Mouse (Mus musculus) induced T-regulatory cell, adult 2 months (primary cell): Measurements from ENCODE around the gene Jup.
A peak's percentile ranks its signal among the peaks of the same experiment; 100 is the strongest.
"Not testable (repeated sequence)": the region's sequence is repeated elsewhere in the genome, so short reads cannot be mapped to it uniquely, and the experiment has no call there.

ENCODE experiments used
- DNase-seq: peaks from one replicate; pipeline ENCODE4 v3.0.0-alpha.2; 2012; ENCODE audit warnings: low read depth

The Jup gene

DNA sequence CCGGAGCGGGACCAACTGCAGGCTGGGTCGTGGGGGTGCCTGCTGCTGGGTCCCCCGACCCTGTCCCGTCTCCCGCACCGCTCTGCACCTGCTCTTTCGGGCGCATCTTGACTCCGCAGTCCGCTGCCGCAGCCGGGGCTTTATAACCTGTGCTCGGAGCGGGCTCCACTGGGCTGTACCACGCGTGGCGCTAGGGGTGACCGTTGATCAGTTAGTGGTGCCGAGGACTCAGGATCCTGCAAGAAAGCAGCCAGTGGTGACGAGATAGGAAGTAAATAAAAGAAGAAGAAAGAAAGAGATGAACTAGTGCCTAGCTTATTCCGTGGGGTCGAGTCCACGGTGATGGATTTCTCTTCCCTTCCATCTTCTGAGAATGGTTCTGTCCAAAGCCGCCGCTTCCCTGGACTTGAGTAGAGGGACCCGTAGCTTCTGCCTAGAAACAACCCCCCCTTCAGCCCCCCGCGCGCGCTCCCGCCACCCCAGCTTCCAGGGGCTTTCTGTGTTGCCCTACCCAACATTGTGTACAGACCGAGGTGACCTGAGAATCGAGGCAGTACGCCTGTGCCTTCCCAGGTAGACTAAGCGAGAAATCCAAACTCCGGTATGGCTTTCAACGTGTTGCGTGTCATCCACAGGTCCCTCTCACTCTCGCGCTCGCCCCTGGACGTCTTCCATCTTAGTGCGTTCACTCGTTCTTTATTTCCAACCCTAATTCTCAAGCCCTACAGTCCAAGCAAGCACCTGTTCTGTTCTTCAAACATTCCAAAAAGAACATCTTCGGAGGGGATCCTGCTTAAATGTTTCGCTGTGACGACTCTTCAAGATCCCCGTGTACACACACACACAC lies 41.4 kb downstream of the Jup start, which contains the start of gene Hap1:
TSS of gene Hap1 (minus strand) at position 157 of the 847 bp plus-strand sequence.
- peak; percentile 73 for DNase-seq

DNA sequence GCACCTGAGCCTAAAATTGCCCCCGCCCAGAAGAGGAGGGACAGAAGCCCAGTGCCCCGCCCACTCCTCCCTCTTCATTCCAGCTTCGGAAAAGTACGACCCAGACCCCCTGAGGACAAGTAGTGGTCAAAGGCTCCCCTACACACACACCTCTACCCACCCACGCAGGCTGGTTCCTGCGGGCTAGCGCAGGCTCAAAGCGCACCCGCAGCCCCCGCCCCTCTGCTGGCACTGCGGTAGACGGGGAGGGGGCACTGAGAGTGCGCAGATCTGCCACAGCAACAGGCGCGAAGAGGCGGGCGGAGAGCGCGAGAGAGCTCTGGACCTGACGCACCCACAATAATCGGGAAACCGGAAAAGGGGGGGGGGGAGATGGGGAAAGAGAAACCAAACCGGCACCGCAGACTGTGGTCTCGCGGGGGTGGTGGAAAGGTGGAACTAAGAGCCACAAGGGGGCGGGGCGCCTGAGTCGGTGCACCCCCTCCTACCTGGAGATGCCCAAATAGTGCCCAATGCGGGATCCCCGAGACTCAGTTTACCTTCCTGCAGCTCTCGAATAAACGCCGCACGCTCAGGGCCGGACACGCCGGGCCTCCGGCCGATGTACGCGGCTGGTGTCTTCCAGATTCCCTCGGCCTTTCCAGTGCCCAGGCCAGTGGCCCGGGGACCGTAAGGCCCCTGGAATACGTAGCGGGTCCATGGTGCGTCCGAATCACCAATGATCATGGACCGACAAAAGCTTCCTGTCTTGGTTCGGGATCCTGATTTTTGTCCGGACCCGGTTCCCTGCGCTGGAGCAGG lies 42.2 kb downstream of the Jup start:
- DNase-seq: peak; percentile 86

DNA sequence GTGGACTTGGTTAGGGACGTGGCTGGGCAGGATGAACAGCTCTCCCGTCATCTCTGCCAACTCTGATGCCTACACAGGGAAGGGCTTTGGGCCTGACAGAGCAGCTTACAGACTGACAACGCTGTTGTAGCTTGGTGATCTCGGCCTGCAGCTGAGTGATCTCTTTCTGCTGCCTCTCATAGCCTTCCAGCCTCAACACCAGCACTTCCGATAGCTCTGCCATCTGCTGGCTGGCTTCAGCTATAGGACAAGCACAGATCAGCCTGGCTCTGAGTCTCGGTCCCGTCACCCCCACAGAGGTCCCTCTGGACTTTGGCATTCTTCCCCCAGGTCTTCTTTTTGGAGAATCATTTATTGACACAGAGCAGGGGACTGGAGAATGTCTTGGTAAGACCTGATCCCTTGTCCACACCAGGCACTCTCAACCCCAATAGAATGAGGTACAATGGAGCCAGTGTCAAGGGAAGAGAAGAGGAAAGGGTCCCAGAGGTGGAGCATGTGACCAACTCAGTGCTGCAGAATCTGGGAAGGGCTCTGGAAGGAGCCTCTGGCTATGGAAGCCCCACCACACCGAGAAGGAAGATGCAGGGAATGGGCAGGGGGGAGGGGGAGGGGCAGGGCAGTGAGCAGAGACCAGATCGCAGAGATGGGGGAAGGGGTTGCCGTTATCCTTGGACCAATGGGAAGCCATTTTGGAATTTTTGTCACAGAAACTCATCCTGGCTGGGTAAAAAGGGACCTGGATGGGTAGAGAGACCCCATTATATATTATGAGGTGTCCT lies 45.3 kb downstream of the Jup start:
- DNase-seq: peak; percentile 39

DNA sequence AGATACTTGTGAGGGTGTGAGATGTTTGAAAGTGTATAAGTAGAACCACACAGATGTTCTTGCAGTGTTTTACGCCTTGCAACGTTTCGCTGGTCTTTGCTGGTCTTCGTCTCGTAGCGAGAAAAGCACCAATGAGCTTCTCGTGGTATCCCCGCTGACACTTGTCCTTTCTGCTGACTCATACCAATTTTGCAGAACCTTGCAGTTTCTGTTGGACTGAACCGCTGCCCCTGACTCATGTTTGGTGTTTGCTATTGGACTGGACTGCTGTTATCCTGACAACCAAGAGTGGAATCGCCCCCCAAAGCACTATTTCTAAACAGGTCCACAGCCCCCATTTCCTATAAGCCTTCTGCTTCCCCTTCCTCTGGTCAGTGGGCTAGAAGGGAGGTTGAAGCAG lies 53.3 kb downstream of the Jup start:
- no peak for DNase-seq

GRCm38 (mm10) chr11:100335731-100336130 lies 61.8 kb downstream of the Jup start:
- no peak for DNase-seq

DNA sequence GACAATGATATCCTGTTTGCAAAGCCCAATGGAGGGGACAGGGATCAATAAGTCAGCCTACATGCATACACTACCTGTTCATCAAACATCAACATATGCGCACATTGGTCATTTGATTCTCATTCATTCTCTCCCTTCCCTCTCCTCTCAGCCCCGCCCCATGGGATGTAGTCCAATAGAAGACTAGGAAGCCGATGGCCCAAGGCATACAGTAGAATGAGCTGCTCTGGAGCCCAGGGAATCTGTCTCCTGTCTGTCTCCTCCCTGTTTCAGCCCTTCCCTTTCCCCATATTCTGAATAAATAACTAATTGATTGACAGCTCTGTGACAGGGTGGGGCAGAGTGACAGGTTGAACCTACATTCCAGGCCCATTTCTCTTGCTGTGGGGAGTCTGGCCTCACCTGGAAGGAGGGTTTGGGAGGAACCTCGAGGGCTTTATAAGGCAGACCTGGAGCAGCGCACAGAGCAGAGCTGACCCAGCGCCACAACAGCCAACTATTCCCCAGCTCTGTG lies 63.6 kb downstream of the Jup start, which contains the start of gene Gast:
TSS of gene Gast (plus strand) at position 464 of the 514 bp plus-strand sequence.
- no peak for DNase-seq

DNA sequence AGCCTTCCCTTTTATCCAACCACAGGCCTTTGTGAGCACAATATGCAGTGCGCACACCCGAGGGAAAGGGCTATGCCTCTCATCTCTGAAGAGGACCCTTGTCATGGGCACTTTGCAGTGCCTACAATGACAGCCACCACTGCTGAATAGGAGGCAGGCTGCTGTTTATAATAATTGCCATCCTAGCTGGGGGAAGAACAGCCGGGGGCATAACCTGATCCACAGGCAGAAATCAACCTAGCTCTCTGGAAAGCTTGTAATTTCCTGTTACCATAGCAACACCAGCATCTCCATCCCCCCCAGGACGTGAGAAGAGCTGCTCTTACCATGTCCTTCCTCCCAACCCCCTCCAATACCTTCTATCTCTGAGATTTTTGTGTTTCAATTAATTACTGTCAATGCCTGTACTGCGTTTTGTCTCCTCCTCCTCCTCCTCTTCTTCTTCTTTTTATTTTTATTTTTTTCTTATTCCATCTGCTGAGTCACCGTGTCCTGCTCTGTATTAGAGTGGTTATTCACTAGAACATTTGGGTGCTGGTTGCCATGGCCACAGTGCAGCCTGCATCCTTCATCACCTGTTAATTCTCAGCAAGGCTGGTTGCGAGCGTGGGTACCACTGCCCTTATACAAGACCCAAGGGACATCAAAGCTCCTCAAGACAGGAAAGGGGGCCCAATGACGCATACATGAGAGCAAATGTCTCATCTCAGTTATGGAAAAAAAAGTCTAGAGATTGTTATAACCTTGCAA lies 64.6 kb downstream of the Jup start:
- DNase-seq: no peak

DNA sequence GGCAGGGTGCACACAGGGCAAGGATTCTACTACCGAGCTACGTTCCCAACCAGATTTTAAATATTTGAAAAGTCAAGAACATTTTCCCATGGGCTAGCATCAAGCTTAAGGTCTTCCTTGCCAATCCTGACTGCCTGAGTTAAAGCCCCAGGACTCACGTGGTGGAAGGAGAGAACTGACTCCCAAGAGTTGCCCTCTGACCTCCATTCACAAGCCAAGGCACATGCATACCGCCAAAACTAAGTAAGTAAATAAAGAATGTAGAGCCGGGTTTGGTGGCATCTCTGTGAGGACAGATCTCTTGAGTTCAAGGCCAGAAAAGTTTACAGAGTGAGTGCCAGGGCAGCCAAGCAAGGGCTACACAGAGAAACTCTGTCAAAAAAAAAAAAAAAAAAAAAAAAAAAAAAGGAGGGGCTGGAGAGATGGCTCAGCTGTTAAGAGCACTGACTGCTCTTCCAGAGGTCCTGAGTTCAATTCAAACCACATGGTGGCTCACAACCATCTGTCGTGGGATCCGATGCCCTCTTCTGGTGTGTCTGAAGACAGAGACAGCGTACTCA lies 66.7 kb downstream of the Jup start:
- DNase-seq: not testable (repeated sequence)

DNA sequence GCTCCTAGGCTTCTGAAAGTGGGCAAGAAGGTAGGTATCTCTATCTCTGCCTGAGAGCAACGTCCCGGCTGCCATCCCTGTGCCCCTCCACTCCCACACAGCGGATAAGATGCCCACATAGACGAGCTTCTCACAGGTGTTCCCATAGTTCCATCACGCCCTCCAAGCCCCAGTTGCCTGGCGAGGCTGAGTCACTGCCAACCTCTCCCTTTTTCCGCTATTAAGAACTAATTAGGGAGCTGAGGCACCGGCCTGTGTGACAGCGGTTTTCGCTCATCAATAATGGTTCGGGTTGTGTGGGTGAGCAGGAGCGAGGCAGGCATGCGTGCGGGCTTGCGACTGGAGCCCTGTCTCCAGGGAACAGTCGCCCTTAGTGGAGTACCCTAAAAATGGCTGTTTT lies 67.3 kb downstream of the Jup start:
- DNase-seq: no peak

DNA sequence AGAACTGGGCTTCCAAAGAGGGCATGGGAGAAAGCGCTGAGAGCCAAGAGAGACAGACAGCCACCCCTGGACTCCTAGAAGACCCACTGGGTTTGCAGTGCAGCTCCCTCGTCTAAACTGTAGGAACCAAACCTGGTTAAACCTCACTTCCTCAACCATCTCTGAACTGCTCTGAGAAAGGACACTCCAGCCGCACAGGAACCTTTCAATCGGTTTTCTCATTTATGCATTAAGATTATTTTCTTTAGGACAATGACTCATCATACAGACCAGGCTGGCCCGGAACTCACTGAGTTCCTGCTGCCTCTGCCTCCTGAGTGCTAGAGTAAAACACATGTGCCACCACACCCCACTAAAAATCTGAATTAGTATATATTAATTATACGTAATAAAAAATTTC lies 69.8 kb downstream of the Jup start:
- no peak for DNase-seq

- no peak for DNase-seq
Measured at GRCm38 (mm10) chr11:100327316-100327715, 70.2 kb downstream of the Jup start.

DNA sequence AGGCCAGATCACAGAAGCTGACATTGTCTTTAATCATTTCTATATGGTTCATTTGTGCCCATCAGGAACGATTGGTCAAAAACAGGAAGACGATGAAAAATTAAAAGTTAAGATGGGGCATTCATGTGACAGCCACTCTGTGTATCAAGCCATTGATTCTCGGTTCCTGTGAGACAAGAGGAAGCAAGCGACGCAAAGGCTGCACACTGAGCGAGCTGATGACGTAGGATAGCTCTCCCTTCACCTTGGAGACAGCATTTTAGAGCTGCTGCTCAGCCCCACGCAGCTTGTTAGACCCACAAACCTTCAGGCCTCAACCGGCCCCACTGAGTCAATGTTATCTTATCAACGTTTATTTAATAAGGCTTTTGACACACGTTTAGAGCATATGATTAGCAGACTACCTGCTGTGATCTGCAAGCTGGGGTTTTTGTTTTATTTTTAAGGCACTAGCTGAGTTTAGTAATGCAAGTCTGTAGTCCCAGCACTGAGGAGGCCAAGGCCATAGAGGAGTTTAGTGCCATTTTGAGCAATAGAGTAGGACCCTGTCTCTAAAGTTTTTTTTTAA lies 72.4 kb downstream of the Jup start:
- no peak for DNase-seq

DNA sequence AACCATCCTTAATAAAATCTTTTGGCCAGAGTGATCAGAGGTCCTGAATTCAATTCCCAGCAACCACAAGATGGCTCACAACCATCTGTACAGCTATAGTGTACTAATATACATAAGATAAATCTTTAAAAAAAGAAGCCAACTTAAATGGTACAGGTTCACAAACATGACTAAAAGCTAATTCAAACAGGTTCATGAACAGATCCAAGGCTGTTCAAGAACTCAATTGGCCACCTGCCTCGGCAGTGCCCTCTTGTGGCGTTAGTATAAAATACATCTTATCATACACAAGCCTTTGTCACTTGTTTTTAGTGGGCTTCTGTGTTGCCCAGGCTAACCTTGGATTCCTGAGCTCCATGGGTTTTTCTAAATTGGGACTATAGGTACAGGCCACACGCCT lies 74.0 kb downstream of the Jup start:
- peak; percentile 94 for DNase-seq

- no peak for DNase-seq
Measured at GRCm38 (mm10) chr11:100322591-100323258, 74.8 kb downstream of the Jup start.

- peak; percentile 35 for DNase-seq
Measured at GRCm38 (mm10) chr11:100321479-100322305, 75.9 kb downstream of the Jup start.

- DNase-seq: peak; percentile 43
Measured at GRCm38 (mm10) chr11:100320701-100321410, 76.7 kb downstream of the Jup start.

GRCm38 (mm10) chr11:100320172-100320630 lies 77.4 kb downstream of the Jup start:
- DNase-seq: peak; percentile 99

- DNase-seq: peak; percentile 100
Measured at GRCm38 (mm10) chr11:100319492-100320171, 77.9 kb downstream of the Jup start, which contains the start of gene Eif1. TSS of gene Eif1 (plus strand) at chr11:100319885.
